Mouse (Mus musculus): ENCODE data around the gene Taar3.

Taar3 gene

GRCm38 (mm10) chr10:23999639-24000038, 50.3 kb downstream of the Taar3 start, which contains the start of gene Taar7b:
Taar7b (plus strand) TSS chr10:23999939.
- no peak for DNase-seq (ENCODE audit: low spot score in 2 of 2)
